7 mouse cellular contexts compared by ENCODE assay signal in the genomic region with DNA sequence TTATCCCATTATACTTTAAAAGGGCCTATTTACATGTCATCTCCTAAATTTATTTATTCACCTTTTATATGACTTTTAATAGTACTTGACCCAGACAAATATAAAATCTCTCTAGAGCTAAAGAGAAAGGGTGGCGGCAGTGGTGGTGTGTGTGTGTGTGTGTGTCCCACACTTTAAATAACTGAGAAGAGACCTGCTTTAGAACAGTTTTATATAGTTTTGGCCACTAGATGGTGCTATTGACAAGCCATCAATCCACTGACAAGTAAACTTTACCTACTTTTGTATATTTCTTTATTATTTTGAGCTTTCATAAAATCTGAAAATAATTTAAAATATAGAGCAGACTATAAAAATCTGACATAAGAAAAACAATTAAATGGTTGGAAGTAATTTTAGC. TPM values are rescaled to one million over a fixed set of nuclear protein-coding genes. Genes with fewer than 3 reads are reported as not detected.
DNase-seq lines count a peak whose midpoint lies in the region; ATAC-seq and TF ChIP-seq lines count a peak whose summit lies in the region.

No protein-coding gene starts in this region.

- H3K9me3 ChIP-seq in ES-E14 (ENCODE audit: control insufficient read depth, insufficient read depth, low read depth, low read length): no peaks in the 10 kb centered on the region
- H3K9me3 ChIP-seq in intestine, postnatal 0 days (ENCODE audit: control insufficient read depth): no peaks in the 10 kb centered on the region

- H3K9ac ChIP-seq in ES-E14 (ENCODE audit: insufficient read depth, low read depth, low read length, poor library complexity, severe bottlenecking): no peak overlapping the region
- no peak overlapping the region for H3K9ac ChIP-seq in intestine, postnatal 0 days (ENCODE audit: low read depth, low read length)

- no peaks in the 10 kb centered on the region for H3K27me3 ChIP-seq in intestine, postnatal 0 days (replicated peaks; ENCODE audit: control insufficient read depth, insufficient read depth, low read length)

- H3K36me3 ChIP-seq in ES-E14 (ENCODE audit: control insufficient read depth, insufficient read depth, low read length, poor library complexity, severe bottlenecking): no peaks in the 10 kb centered on the region
- no peaks in the 10 kb centered on the region for H3K36me3 ChIP-seq in intestine, postnatal 0 days (ENCODE audit: control insufficient read depth, insufficient read depth)

- no peaks in the 10 kb centered on the region for H3K4me1 ChIP-seq in ES-E14 (ENCODE audit: control insufficient read depth in 2 of 2, insufficient read depth in 2 of 2, low read length in 2 of 2, poor library complexity in 1 of 2)
- H3K4me1 ChIP-seq in intestine, postnatal 0 days (replicated peaks; ENCODE audit: control insufficient read depth, insufficient read depth, low read length): no peaks in the 10 kb centered on the region

- no peak overlapping the region for H3K4me3 ChIP-seq in ES-E14 (ENCODE audit: insufficient read depth in 1 of 2, low read depth in 1 of 2, low read length in 2 of 2, poor library complexity in 1 of 2, severe bottlenecking in 1 of 2)
- no peak overlapping the region for H3K4me3 ChIP-seq in intestine, postnatal 0 days (ENCODE audit: low read depth, low read length)

- DNase-seq in kidney, postnatal 14 days: peak; percentile 44
- no peak for DNase-seq in kidney, adult 18-20 months
- peak; percentile 24 for DNase-seq in ES-E14 (ENCODE audit: low read depth, low spot score)
- peak; percentile 49 for DNase-seq in c-Kit-negative CD71-positive TER-119-positive erythroid progenitor cells, embryonic 14.5 days (ENCODE audit: low read depth, low spot score)
- DNase-seq in Muller cell, postnatal 12 days (ENCODE audit: inconsistent ontology term): no peak
- DNase-seq in ovary, postnatal 10 days (ENCODE audit: low spot score): no peak

- 13% methylated on average over 1 of the region's 1 CpGs for WGBS in intestine, postnatal 0 days

- TF ChIP-seq CTCF in intestine, postnatal 0 days (IDR thresholded peaks at IDR 0.05; ENCODE audit: low read depth): peak; percentile 76

- H3K27ac ChIP-seq in ES-E14 (ENCODE audit: insufficient read depth, low read depth, low read length, poor library complexity, severe bottlenecking): no peak overlapping the region
- no peak overlapping the region for H3K27ac ChIP-seq in intestine, postnatal 0 days (ENCODE audit: low read depth, low read length)

- ATAC-seq in intestine, postnatal 0 days: 0 out of 2 replicates have a peak, but pooled peaks have one; percentile 33

- no peak overlapping the region for H3K4me2 ChIP-seq in intestine, postnatal 0 days (replicated peaks; ENCODE audit: low read depth)

- in situ Hi-C loops in ES-E14 (cut with MboI; ENCODE audit: low sequenced_read_pairs in 2 of 2, unreplicated experiment in 2 of 2): loop anchor here in 1 of 2 experiments (10.0 kb wide), 1 partner anchor 114 kb away; the partner anchor contains the start of gene Gab2

TF ChIP-seq in ES-E14, 5 proteins besides CTCF, POLR2A, EP300 and RAD21:
- no peak for TF ChIP-seq MAFK (IDR thresholded peaks at IDR 0.05; ENCODE audit: insufficient read depth, low read depth, low read length)
- TF ChIP-seq CHD2 (IDR thresholded peaks at IDR 0.05; ENCODE audit: low read depth, low read length): no peak
- peak; percentile 21; the same call in 1 of the 2 replicates for TF ChIP-seq ZC3H11A (IDR thresholded peaks at IDR 0.05; ENCODE audit: borderline replicate concordance, low read depth, low read length)
- no peak for TF ChIP-seq HCFC1 (IDR thresholded peaks at IDR 0.05; ENCODE audit: borderline replicate concordance, insufficient read depth, low read length)
- no peak for TF ChIP-seq ZNF384 (IDR thresholded peaks at IDR 0.05; ENCODE audit: low read depth, low read length)

RNA-seq across cellular contexts. Expression of gene Nars2, which starts 19.1 kb away (rescaled TPM):
- total RNA-seq in ES-E14 (2012; rRNA removed): 9.0 and 11.5 TPM in 2 replicates
- polyA plus RNA-seq in intestine, postnatal 0 days (2015; fragmentation: Nextera tagmentation; extraction: Ambion mirVana): 10.7 and 11.5 TPM in 2 replicates

Comparison
In these comparisons a context has a peak if more than half of its experiments do, and no peak if none do; other contexts are left out.
1. DNase-seq: peak in kidney, postnatal 14 days (single experiment), ES-E14 (single experiment) and c-Kit-negative CD71-positive TER-119-positive erythroid progenitor cells, embryonic 14.5 days (single experiment); none in kidney, adult 18-20 months (single experiment), Muller cell, postnatal 12 days (single experiment) and ovary, postnatal 10 days (single experiment).